Mouse (Mus musculus): ENCODE results near the gene Slc9a9.
"Not testable (repeated sequence)": the region's sequence is repeated elsewhere in the genome, so short reads cannot be mapped to it uniquely, and the experiment has no call there.

Slc9a9 gene

GRCm38 (mm10) chr9:94669791-94670577 is at the start of gene Slc9a9:
Gene Slc9a9 (plus strand): TSS chr9:94669909.
- peak; percentile 65 for ATAC-seq (ENCODE audit: low TSS enrichment)

GRCm38 (mm10) chr9:94620342-94620741 is 49.4 kb upstream of the Slc9a9 start:
- no peak for ATAC-seq (ENCODE audit: low TSS enrichment)

GRCm38 (mm10) chr9:94620846-94621245 is 48.9 kb upstream of the Slc9a9 start:
- ATAC-seq (ENCODE audit: low TSS enrichment): no peak

DNA sequence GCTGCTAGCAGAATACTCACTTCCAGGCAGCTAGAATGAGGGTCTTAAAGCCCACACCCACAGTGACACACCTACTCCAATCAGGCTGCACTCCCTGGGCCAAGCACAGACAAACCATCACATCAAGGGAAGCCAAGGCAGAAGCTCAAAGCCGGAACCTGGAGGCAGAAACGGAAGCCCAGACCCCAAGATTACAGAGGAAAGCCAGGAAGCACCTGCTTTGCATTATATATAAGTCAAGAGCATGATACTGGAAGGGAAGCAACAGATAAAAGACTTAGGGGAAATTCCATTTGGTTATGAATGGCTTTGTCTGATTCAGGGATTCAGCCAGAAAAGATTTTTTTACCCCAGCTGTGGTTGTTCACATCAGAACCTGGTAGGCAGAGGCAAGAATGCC is 47.8 kb upstream of the Slc9a9 start:
- ATAC-seq (ENCODE audit: low TSS enrichment): no peak

DNA sequence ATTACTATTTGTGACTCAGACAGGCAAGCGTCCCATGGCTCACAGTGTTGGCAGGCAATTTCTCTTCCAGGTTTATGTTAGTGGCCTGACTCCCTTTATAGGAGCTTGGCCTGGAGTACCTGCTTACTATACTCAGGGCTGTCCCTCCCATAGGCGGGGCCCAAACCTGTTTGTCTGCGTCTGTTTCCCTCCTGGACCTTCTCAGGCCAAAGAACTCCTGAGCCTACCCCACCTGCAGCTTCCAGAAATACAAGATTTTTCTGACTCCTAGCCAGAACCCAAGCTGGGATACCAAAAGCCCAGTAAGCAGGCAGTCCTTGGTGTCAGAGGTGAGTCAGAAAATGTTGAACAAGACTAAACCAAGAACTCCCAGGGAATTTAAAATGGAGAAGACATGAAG is 43.0 kb upstream of the Slc9a9 start:
- no peak for ATAC-seq (ENCODE audit: low TSS enrichment)

DNA sequence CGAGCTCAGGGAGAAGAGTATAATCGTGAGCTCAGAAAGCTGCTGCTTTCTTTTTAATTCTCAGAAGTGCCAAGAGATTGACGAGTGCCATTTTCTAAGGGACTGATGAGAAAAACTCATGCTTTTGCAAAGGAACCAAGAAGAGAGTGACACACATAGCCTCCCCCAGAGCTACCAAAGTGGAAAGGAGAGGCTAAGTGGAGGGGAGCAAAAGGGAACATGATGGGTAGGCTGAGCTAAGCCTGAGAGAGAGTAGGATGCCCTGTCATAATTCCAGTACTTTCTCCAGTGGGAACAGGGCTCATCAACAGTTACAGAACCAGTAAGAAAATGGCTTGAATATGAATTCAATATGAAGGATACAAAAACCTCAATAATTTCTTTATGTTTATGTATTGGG is 40.8 kb upstream of the Slc9a9 start:
- ATAC-seq (ENCODE audit: low TSS enrichment): peak; percentile 94

GRCm38 (mm10) chr9:94634275-94634674 is 35.4 kb upstream of the Slc9a9 start:
- ATAC-seq (ENCODE audit: low TSS enrichment): not testable (repeated sequence)

DNA sequence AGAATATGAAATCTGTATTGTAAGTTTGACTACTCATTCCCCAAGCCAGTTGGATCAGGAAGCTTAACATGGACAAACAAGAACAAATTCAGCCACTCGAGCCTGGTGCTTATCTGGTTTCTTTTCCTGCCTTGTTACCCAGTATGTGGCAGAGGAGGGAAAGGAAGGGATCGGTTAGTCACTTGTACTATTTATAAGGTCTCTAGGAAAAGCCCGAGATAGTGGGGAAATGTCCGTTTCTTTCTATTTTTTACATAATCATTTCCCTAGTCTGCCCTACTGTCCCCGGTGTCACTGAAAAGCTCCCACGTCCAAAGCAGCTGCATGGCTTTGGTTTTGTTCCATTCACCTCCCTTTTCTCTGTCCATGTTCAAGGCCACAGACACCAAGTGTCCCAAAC is 24.1 kb upstream of the Slc9a9 start:
- ATAC-seq (ENCODE audit: low TSS enrichment): peak; percentile 34; the same call in 1 of the 2 replicates

DNA sequence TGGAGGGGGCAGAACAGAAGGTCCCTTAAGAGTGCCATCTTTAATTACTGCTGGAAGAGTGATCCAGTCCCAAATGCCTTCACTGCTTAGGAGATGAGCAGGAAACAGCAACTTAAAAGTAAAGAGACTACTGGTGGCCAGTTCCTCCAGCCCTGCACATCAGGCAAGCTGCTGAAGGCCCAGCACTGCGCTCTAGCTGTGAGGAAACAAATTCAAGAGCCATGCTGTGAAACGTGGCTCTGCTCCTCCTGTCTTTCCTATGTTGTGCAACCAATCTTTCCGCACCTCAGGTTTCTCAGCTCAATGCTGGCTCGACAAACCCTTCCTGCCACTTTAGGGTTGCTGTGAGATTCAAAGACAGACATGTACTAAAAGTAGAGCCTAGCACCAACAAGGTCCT is 22.3 kb upstream of the Slc9a9 start:
- ATAC-seq (ENCODE audit: low TSS enrichment): no peak

DNA sequence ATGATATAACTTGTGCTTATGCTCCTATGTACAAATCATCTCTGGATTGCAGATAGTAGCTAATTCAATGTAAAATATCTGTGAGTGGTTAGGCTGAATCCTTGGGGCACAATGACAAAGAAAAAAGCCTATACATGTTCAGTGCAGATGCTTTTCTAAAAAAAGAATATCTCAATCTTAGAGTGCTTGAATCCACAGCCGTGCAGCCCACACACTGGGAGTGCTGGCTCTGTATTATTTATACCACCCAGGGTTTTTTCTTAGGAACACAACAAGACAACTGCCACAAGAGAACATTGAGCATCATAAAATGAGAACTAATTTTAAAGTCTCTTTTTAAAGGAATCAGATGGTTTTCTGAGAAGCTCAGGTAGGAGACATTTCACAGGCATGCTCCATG is 19.7 kb upstream of the Slc9a9 start:
- peak; percentile 96 for ATAC-seq (ENCODE audit: low TSS enrichment)

- ATAC-seq (ENCODE audit: low TSS enrichment): no peak
Measured at GRCm38 (mm10) chr9:94653198-94653597, 16.5 kb upstream of the Slc9a9 start.

GRCm38 (mm10) chr9:94653827-94654226 is 15.9 kb upstream of the Slc9a9 start:
- no peak for ATAC-seq (ENCODE audit: low TSS enrichment)

DNA sequence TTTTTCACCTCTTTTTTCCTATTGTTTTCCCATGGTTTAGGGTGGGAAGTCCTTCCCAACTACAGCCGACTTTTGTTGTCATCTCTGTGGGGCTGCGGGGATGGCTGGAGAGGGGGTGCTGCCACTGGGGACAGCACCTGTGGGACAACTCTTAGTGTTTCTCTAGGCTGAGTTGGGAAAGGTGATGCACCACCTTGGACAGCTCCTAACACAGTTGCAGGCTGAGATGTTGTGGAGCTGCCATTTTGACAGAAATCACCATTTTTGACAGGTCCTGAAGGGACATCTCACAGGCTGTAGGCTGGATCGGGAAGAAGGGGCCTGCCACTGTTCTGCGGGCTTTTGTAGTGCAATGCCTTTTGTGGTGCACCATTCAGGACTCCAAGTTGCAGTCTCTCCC is 13.4 kb upstream of the Slc9a9 start:
- no peak for ATAC-seq (ENCODE audit: low TSS enrichment)

DNA sequence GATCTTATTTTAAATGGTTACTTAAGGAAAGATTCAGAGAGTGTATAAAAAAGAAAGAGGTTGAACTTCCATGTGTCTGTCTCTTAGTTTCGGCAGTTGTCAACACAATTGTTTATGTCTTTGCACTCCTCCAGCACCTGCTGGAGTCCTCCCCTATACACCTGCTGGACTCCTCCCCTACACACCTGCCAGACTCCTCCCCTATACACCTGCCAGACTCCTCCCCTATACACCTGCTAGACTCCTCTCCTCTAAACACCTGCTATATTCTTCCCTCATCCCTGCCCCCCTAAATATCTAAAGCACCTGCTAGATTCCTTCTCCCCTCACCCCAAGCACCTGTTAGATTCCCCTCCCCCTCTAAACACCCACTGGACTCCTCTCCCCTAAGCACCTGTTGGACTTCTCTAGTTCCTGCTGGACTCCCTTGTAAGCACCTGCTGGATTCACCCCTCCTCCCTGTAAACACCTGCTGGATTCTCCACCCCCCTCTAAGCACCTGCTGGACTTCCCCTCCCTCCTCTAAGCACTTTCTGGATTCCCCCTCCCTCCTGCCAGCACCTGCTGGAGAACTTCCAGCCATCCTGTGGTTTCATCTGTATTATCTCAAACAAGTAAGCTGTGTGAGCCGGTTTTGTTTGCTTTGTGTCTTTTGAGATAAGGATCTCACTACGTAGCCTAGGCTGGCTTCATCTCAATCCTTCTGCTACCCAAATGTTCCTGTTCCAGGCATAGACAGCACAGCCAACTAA is 10.1 kb upstream of the Slc9a9 start:
- ATAC-seq (ENCODE audit: low TSS enrichment): no peak

DNA sequence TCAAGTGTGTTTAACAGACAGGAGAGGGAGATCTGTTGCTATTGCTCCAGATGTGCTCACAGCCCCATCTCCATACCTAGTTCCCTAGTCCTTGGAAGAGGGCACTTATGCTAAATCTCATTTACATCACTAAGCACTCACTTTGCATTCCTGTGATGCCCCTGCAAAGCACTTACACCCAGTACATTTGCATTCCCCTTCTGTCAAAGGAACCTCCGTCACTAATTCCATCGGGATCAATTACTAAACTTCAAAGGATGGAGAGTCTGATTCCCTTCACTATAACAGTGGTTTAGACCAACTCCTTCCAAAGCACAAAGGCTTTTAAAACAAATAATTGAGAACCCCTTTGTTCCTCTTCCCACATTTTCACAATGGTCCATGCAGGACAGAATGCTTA is 7.9 kb upstream of the Slc9a9 start:
- no peak for ATAC-seq (ENCODE audit: low TSS enrichment)

DNA sequence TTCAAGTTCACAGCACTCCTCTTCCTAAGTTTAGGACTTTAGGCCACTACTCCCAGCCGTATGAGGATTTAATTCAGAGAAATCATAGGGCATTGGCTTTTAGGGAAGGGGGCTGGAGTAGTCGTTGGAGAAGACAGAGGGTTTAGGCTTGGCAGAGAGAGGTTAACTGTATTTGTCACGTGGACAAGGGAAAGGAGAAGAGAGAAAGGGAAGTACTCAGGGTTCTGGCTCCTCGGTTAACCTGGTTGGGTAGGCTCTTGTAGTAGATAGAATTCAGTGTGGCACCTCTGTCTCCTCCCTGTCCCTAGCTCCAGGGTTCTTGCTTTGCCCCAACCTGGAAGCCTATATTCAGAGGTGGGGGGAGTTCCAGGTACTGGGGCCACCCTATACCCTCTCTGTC is 4.5 kb upstream of the Slc9a9 start:
- no peak for ATAC-seq (ENCODE audit: low TSS enrichment)

GRCm38 (mm10) chr9:94668589-94668988 is 1.1 kb upstream of the Slc9a9 start:
- ATAC-seq (ENCODE audit: low TSS enrichment): peak; percentile 85

- no peak for ATAC-seq (ENCODE audit: low TSS enrichment)
Measured at GRCm38 (mm10) chr9:94670704-94671103, 995 bp downstream of the Slc9a9 start.

- ATAC-seq (ENCODE audit: low TSS enrichment): no peak
Measured at GRCm38 (mm10) chr9:94674704-94675103, 5.0 kb downstream of the Slc9a9 start.

DNA sequence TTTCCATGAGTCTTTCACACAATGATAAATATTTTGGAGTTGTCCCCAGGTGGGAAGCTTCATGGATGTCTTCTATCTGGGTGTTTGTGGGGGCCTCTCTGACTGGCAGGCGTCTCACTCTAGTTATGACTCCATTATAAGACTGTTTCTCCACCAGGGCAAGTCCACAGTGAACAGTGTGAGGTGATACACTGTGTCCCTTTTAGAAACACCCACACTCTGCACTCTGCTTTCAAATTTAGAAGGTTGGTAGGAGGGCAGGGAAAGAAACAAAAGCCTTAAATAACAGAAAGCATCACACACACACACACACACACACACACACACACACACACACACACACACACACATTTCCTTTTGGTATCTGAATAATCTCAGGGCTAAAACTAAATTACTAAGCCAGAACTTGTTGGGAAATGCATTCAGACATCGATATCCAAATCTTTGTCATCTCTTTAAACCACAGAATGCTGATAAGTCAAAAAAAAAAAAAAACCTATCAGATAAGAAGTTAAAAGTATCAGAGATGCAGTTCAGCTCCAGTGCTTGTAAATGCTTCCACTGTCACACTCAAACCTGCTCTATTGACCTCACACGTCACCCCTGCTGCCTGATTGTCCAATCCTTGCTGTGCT is 8.4 kb downstream of the Slc9a9 start:
- peak; percentile 58 for ATAC-seq (ENCODE audit: low TSS enrichment)

DNA sequence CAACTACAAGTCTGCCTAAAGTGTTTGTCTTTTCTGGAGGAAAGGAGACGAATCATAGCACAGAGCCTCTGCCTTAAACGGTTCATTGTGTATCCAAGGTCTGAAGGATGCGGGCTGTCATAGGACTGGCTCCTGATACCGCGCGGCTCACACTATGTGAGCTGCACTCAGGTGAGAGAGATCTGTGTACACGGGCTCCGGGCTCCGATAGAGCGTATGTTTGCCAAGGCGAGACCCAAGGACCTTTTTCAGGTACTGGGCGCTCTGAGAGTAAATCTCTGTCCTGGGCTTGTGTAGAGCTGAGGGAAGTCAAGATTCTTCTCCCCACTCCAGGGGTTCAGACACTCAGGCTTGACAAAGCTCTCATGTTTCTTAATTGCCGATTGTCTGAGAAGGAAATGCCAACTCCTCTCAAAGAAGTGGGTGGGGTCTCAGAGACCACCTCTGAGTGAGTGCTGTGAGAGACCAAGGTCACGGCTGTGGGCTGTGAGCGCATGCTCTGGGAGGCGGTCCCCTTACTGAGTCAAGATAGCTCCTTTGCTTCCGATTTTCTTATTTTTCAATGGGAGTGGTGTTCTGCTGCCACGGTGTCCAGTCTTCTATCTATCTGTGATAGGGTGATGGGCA is 10.9 kb downstream of the Slc9a9 start:
- ATAC-seq (ENCODE audit: low TSS enrichment): no peak

GRCm38 (mm10) chr9:94681095-94681487 is 11.4 kb downstream of the Slc9a9 start:
- peak; percentile 78 for ATAC-seq (ENCODE audit: low TSS enrichment)
